Mouse (Mus musculus) thymus, postnatal 0 days (tissue): ENCODE data around the gene Tmsb15l. TPM values are rescaled to one million over a fixed set of nuclear protein-coding genes. Genes with fewer than 3 reads are reported as not detected.

Experiments used
- polyA plus RNA-seq: library from polyadenylated mRNA; unstranded; fragments of >200 nt; fragmentation: Nextera tagmentation; extraction: Ambion mirVana; gene quantifications from 2 replicates; pipeline ENCODE4 v1.2.1, GENCODE M21; 2015

The Tmsb15l gene
- polyA plus RNA-seq, 1 experiment from 2014 or later = 4.0 TPM

Other genes starting within 250 kb of the Tmsb15l start
- 243 and 259 TPM in 2 replicates for gene Morf4l2, start 233.2 kb downstream of the Tmsb15l start, polyA plus RNA-seq
- gene Glra4, start 196.7 kb downstream of the Tmsb15l start, polyA plus RNA-seq = not detected in 2 replicates
- gene Plp1, start 154.2 kb downstream of the Tmsb15l start, polyA plus RNA-seq = 0.73 and 0.75 TPM in 2 replicates
- gene Rab9b, start 108.1 kb downstream of the Tmsb15l start, polyA plus RNA-seq = not detected in 2 replicates
- not detected in 2 replicates for gene H2bfm, start 49.5 kb downstream of the Tmsb15l start, polyA plus RNA-seq
- 61.3 and 62.1 TPM in 2 replicates for gene Tmsb15b2, start 1.4 kb downstream of the Tmsb15l start, polyA plus RNA-seq
- 47.4 and 55.3 TPM in 2 replicates for gene Tmsb15b1, start within 50 bp of the Tmsb15l start, polyA plus RNA-seq
- 2.7 and 3.5 TPM in 2 replicates for gene Zcchc18, start 16.3 kb upstream of the Tmsb15l start, polyA plus RNA-seq
- 12.1 and 12.3 TPM in 2 replicates for gene Slc25a53, start 61.4 kb upstream of the Tmsb15l start, polyA plus RNA-seq
- gene Fam199x, start 72.7 kb upstream of the Tmsb15l start, polyA plus RNA-seq = 3.7 and 4.0 TPM in 2 replicates
- gene Esx1, start 145.2 kb upstream of the Tmsb15l start, polyA plus RNA-seq = 0.09 TPM in 1 of 2 replicates, not detected in the other